Mouse (Mus musculus) duodenum, adult 2 months (tissue): ENCODE measurements around the gene Stk16. TPM values are rescaled to one million over a fixed set of nuclear protein-coding genes. Genes with fewer than 3 reads are reported as not detected.

Experiments used
- polyA plus RNA-seq: library from polyadenylated mRNA; depleted of rRNA; stranded (reverse); fragments of >200 nt; gene quantifications from 2 replicates; pipeline ENCODE4 v1.2.3, GENCODE M21; 2012; ENCODE audit warnings: low replicate concordance; rRNA removed

The Stk16 gene
- 215 and 279 TPM in 2 replicates for polyA plus RNA-seq

GRCm38 (mm10) chr1:75210136-75211087 is at the start of gene Stk16, which contains the start of gene Glb1l:
Stk16 (plus strand) TSS chr1:75210838.
Glb1l (minus strand) TSS chr1:75210813.

GRCm38 (mm10) chr1:75168472-75169464 is 41.9 kb upstream of the Stk16 start, which contains the start of gene Zfand2b:
Zfand2b (plus strand) TSS chr1:75168646.

GRCm38 (mm10) chr1:75180105-75180590 is 30.5 kb upstream of the Stk16 start, which contains the start of gene Abcb6:
Abcb6 (minus strand) TSS chr1:75180392.

GRCm38 (mm10) chr1:75191622-75192402 is 18.8 kb upstream of the Stk16 start, which contains the start of the genes Ankzf1 and Atg9a:
Ankzf1 (plus strand) TSS chr1:75192151.
Atg9a (minus strand) TSS chr1:75192196.

DNA sequence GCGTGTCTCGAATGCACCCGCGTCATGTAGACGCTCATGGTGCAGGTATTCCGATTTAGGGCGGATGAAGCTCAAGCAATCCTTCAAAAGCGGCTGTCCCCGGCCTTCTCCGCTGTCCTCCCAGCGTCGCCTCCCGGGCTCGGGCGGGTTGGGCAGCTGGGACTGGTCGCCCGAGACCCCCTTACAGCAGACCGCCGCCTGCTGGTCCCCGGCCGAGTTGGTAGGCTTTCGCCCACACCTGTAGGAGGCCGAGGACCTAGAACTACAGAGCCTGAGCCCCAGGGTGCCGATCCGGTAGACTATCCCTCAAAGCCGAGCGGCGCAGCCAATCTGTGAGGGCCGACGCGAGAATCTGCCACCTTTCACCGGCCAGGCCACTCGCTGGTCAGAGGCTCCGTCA is 8.9 kb downstream of the Stk16 start, which contains the start of gene Tuba4a:
Tuba4a (minus strand) TSS at position 335 of the 400 bp plus-strand sequence.

DNA sequence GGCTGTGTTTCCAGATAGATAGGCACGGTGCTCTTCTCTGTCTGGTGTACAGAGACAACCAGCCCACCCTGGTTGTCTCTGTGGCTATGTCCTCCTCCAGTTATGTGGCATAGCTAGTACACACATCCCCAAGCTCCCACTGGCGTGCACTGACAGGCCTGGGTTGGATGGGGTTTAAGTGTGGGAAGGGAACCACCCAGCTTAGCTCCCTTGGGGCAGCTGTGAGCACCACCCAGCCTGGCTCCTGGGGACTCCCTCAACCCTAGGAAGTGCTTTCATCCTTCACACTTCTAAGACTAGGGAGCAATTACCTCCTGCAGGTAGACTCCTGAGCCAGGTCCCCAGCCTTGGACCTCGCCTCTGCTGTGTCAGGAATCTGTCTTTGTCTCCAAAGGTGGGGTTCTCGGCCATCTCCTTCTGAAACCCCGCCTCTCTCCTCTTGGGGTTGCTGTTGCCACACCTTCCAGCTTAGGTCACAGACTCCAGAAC is 21.1 kb downstream of the Stk16 start, which contains the start of gene A630095N17Rik:
A630095N17Rik (minus strand) TSS at position 439 of the 489 bp plus-strand sequence.

DNA sequence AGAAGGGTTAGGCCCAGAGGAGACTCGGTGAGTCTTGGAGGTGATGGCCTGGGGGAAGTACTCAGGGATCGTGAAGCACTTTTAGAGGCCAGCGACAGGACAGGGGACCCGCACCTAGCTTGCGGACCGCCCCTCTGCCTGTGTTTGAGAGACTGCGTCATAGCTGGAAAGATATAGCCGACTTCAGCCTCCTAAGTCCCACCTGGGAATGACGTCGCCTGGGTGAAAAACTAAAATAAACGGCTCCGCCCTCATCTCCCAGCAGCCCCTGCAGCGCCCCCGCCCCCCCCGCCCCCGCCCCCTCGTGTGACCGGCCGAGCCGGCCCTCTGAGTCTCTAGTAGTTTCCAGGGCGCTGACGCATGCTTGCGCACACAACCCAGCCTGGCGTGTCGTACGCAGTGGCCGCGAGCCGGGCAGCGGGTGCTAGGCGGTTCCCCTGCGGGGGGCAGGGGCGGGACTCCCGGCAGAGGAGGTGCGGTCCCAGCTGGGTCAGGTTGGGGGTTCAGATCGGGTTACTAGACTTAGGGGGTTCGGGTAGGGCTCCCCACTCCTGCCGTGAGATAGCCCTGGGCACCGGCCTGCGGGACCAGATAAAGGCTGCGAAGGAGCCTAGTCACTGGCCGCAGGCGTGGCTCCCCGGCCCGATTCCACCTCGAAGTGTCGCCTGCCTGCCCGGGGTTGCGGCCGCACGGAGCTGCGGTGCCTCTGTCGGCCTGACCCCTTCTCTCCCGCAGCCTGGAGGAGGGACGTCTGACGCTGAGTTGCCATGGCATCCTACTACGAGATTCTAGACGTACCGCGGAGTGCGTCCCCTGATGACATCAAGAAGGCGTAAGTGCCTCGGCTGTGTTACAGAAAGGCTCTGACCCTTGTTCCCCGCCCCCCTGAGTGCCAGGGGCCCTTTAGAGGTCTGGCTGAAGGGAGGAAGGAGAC is 25.7 kb downstream of the Stk16 start, which contains the start of gene Dnajb2:
Dnajb2 (plus strand) TSS at position 290 of the 934 bp plus-strand sequence.

DNA sequence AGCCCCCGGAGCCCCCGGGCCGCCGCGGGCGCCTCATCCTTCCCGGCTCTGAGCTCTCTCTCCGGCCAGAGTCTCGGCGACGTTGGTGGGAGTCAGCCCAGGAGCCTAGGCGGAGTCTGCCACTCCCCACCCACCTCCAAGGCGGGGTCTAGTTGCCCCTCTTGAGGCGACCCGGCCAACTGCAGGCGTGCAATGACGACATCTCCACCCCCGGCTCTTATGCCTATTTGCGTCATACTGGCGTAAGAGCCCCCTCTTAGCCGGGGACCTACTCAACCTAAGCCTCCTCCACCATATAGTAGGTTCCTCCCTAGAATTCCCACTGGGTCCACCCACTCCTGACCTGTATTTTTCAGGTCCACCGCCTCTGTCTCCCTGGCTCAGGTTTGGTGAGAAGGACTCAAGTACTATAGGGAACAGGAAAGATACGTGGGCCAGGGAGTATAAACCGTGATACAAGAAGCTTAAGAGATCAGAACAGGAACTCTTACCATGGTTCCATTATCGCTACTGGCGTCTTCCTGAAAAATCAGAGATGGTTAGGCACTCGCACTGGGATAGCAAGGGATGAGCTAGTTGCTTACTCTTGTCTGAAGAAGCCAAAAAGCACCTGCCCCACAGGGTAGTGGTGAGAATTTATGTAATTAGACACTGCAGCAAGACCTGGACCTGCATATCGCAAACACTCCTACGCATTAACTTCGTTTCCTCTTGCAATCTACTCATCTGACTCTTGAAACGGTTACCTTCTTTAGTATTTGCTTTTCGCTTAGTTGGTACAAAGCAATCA is 53.6 kb downstream of the Stk16 start, which contains the start of gene Ptprn:
Ptprn (minus strand) TSS at position 412 of the 790 bp plus-strand sequence.

Other genes with a start within 250 kb of the Stk16 start
- 1.7 and 2.3 TPM in 2 replicates for gene Nhej1, start 85.6 kb upstream of the Stk16 start, polyA plus RNA-seq
- 1.2 and 2.3 TPM in 2 replicates for gene Slc23a3, start 76.9 kb upstream of the Stk16 start, polyA plus RNA-seq
- 40.3 and 56.9 TPM in 2 replicates for gene Cnppd1, start 68.1 kb upstream of the Stk16 start, polyA plus RNA-seq
- gene Retreg2, start 68.1 kb upstream of the Stk16 start, polyA plus RNA-seq, result 55.7 and 99.5 TPM in 2 replicates
- 63.2 and 93.5 TPM in 2 replicates for gene Zfand2b, start 42.2 kb upstream of the Stk16 start, polyA plus RNA-seq
- 20.6 and 30.7 TPM in 2 replicates for gene Abcb6, start 30.4 kb upstream of the Stk16 start, polyA plus RNA-seq
- gene Ankzf1, start 18.7 kb upstream of the Stk16 start, polyA plus RNA-seq, result 13.9 and 15.1 TPM in 2 replicates
- 68.6 and 124 TPM in 2 replicates for gene Atg9a, start 18.6 kb upstream of the Stk16 start, polyA plus RNA-seq
- gene Glb1l, start within 50 bp of the Stk16 start, polyA plus RNA-seq, result 1.0 and 1.3 TPM in 2 replicates
- gene Tuba4a, start 9.0 kb downstream of the Stk16 start, polyA plus RNA-seq, result 83.6 and 122 TPM in 2 replicates
- gene A630095N17Rik, start 21.3 kb downstream of the Stk16 start, polyA plus RNA-seq, result not detected in 2 replicates
- gene Dnajb2, start 25.6 kb downstream of the Stk16 start, polyA plus RNA-seq, result 18.0 and 21.0 TPM in 2 replicates
- 5.3 and 6.2 TPM in 2 replicates for gene Ptprn, start 53.7 kb downstream of the Stk16 start, polyA plus RNA-seq
- 4.1 and 5.5 TPM in 2 replicates for gene Resp18, start 67.6 kb downstream of the Stk16 start, polyA plus RNA-seq
- 188 and 371 TPM in 2 replicates for gene Dnpep, start 107.2 kb downstream of the Stk16 start, polyA plus RNA-seq
- gene Des, start 149.5 kb downstream of the Stk16 start, polyA plus RNA-seq, result 207 and 271 TPM in 2 replicates
- 32.3 and 57.1 TPM in 2 replicates for gene Speg, start 164.5 kb downstream of the Stk16 start, polyA plus RNA-seq
- 231 and 278 TPM in 2 replicates for gene Gmppa, start 225.1 kb downstream of the Stk16 start, polyA plus RNA-seq
- gene Asic4, start 239.6 kb downstream of the Stk16 start, polyA plus RNA-seq, result 0.09 TPM in 1 of 2 replicates, not detected in the other